Mouse (Mus musculus) adrenal gland, postnatal 10 days (tissue): ENCODE results near the gene Olfr56. TPM values are rescaled to one million over a fixed set of nuclear protein-coding genes. Genes with fewer than 3 reads are reported as not detected.
"Not testable (repeated sequence)": the region's sequence is repeated elsewhere in the genome, so short reads cannot be mapped to it uniquely, and the experiment has no call there.

Source experiments
- DNase-seq: peaks from one replicate; pipeline ENCODE4 v3.0.0; 2021; ENCODE audit warnings: mixed read lengths
- total RNA-seq, 2 experiments: library from RNA; stranded (reverse); gene quantifications; 2 replicates each; pipeline ENCODE4 v1.2.3; 2021

Olfr56 gene
- total RNA-seq, 2 experiments from 2014 or later, result 0.18 TPM

DNA sequence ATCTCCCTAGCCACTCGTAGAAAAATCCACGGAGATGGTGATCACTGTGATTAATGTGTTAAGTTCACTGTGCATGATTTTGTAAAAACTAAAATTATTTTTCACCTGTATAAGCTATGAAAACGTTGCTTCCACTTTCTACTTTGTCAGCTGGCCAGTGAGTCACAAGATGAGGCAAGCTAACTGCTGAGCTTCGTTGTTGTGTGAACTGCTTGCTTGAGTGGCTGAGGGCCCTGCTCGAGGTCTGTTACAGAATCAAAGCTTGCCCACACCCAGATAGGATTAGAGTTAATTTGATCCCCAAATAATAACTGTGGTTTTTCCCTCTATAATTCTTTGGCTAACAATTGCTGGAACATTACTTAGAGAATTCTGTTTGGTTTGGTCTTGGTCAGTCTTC is 73.2 kb downstream of the Olfr56 start:
- DNase-seq, result not testable (repeated sequence)

DNA sequence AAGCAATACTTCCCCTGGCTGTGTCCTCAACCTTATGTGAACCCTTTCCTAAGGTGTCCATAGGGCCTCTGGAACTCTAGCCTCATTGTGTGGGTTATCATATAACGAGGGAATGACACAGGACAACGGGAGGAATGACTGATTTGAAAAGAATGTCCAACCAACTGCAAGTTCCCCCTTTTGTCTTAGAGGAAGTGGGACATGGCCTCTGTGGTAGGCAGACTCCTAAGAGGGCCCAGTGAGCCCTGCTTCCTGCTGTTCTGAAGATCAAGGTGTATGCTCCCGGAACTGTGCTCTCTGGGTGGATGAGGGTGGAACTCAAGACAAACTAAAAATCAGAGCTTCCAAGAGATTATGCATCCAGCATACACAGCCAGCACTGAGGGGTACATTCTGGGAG is 81.4 kb downstream of the Olfr56 start:
- DNase-seq, result not testable (repeated sequence)

DNA sequence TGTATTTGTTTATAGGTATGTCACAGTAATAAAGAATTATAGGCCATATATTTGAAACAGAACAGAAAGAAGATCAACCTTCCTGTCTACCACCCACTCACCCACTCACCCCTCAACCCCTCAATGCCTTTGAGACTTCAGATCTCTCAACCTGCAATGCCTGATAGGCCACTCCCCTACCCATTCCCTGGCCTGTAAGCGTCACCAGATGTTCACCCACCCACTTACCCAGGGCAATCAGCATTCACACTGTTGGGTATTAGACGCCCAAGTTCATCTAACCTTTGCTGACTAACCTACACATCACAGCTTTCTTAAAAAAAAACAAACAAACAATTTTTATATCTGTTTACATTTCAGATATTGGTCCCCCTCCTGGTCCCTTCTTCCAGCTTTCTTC is 83.2 kb downstream of the Olfr56 start:
- DNase-seq, result not testable (repeated sequence)

DNA sequence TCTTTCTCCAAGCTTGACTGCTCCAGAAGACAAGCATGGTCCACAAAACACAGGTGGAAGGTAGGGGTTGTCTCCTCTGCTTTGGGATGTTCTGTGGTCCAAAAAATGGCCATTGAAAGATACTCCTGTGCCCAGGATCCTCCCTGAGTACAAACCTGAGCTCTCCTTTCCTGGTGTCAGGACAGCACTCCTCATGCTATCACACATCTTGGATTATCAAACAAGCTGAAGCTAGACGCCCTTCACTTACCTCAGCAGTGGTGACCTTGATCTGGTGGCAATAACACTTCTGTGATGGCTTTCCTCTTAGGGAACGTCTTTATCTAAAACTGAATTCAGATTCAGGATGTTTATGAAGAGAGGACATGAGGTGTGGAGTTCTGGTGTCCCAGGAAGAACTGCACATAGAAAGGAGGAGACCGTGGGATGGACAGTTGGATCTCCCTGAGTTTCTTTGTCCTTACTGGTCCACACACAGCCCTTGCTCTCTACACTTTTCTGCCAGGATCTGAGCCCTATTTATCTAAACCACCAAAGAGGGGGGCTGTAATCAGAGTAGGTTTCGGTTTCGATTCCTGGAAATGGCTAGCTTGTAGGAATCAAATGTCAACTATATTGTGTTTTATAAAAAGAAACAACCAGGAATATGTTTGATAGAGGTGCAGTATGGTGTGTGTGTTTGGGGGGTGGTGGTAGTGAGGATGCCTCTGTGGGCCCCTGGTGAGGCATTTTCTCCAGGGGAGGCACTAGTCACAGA is 85.2 kb downstream of the Olfr56 start, which contains the start of gene Tgtp2:
Gene Tgtp2, minus strand, starts transcription at position 494 of the 757 bp plus-strand sequence.
- not testable (repeated sequence) for DNase-seq

DNA sequence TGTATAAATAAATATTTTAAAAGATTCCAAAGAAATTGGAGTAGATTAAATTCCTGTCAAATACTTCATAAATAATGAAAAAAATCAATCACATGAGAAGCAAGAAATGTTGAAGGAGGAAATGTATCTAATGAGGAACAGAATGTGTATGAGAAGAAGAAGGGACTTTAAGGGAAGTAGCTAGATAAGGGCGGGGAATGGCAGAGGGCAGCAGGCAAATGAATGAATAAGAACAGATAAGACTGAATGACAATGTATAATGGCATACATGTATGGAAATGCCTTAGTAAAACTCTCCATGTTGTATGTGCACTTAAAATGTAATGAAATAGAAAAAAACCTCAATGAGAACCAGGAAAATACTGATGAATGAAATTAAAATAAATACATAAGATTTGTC is 89.7 kb downstream of the Olfr56 start:
- DNase-seq, result no peak

DNA sequence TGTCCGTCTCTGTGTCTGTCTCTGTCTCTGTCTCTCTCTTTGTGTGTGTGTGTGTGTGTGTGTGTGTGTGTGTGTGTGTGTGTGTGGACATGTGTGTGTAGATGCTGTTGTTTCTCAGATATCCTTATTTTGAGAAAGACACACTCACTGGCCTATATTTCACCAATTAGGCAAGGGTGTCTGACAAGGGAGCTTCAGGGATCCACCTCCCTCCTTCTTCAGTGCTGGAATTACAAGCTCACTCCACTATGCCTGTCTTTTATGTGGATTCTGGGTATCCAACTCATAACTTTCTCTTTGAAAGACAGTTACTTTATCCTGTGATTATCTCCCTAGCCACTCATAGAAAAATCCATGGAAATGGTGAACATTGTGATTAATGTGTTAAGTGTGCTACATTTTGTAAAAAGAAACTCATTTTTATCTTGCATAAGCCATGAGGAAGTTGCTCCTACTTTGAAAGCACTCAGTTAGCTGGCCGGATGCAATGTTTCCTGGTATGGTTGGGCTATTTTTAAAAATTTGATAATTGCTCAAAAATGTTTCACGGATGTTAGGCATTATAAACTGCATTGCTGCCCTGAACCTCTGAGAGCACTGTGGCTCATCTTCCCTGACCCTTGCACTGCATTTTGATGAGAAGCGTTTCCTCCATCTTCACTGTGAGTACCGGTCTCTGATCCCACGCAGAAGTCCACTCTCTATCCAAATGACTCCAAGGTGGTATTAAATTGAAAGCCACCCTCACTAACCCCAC is 97.5 kb downstream of the Olfr56 start, which contains the start of gene Ifi47:
Gene Ifi47, plus strand, starts transcription at position 587 of the 757 bp plus-strand sequence.
- DNase-seq, result not testable (repeated sequence)

DNA sequence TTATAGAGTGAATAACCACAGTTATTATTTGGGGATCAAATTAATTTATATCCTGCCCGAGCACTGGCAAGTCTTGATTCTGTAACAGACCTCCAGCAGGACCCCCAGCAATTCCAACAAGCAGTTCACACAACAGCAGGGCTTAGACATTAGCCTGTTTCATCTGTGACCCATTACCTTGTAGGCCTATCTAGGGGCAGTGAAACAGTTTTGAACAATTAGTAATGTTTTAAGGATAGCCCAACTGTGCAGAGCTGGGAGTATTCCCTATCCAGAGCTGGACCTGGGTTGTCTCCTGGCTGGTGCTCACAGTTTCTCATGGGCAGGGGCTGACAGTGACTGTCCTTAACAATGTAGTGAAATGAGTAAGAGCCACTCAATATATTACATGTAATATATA is 98.3 kb downstream of the Olfr56 start:
- DNase-seq, result no peak

DNA sequence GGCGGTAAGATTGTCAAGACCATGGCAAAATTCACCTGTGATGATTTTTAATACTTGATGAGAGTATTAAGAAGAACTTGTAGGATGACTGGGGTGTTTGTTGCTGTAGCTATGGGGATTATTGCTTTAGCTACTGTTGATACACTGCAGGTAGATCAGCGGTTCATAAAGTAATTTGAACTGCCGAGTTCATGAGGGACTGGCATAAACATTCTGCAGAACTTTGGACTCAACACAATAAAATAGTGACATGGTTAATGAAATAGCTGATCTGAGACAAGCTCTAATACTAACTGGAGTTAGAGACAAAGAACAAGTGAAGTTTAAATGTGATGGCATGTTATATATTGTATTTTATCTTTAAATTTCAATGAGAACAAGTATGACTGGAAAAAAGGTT is 100.0 kb downstream of the Olfr56 start:
- no peak for DNase-seq

DNA sequence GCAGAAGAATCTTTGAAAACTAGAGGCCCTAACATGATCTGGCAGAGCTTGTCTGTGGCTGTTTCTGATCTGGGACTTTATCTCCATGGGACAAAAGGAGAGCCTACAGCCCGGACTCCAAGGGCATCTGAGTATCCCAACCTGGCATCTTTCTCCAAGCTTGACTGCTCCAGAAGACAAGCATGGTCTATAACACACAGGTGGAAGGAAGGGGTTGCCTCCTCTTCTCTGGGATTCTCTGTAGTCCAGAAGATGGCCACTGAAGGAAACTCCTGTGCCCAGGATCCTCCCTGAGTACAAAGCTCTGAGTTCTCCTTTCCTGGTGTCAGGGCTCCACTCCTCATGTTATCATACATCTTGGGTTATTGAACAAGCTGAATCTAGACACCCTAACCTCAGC is 101.9 kb downstream of the Olfr56 start:
- no peak for DNase-seq

DNA sequence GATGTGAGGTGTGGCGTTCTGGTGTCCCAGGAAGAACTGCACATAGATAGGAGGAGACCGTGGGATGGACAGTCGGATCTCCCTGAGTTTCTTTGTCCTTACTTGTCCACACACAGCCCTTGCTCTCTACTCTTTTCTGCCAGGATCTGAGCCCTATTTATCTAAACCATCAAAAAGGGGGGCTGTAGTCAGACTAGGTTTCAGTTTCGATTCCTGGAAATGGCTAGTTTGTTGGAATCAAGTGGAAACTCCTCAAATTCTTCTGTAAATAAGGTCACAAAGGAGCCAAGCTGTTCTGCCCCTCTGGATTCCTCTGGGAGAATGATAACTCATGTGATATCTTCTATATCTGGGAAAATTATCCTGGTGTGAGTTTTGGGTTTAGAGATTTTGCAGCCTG is 102.7 kb downstream of the Olfr56 start:
- no peak for DNase-seq

DNA sequence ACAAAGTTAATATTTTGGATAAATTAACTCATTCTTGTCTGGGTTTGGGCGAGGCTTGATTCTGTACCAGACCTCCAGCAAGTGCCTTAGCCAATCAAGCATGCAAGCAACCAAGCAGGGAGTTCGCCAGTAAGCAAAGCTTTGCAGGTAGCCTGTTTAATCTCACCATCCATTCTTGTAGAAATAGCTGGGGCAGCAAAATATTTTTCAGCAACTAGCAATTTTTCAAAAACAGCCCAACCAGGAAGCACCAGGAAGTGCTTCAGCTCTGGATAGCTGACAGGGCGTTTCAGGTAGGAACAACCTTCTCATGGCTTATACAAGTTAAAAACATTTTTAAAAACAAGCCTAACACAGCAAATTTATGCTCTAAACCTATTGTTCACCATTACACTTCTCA is 103.2 kb downstream of the Olfr56 start:
- DNase-seq, result no peak

DNA sequence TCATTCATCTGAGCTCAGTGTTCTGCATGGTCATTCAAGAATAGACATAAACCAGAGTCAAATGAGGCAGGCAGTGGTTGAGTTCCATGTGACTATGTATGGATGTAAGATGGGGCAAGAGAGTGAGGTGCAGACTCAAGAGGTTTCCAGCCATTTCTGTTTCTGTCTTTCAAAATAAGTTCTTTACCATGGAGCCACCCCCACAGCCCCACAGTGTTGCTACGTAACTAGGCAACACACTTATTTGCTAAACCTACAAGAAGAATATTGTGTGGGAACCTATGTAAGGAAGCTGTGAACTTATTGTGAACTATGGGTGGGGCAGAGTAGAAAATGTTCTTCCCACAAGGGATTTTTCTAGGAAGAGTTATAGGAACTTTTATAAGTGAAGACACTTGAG is 104.5 kb downstream of the Olfr56 start:
- no peak for DNase-seq

DNA sequence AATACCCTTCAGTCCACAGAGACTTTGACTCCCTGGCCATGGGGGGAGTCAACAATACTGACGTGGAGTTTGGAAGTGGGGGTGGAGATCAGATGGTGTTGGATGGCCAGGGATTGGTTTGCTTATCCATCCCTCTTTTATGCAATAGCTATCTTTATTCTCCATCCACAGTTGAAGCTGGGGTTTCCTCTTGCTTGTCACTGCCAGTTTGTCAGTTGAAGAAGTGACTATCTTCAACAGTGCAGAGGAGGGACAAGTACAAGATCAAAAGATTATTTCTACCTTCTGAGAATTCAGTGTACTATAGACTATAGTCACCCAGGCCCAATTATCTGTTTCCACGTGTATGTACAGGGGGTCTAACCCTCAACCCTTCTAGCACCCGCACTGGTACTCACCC is 105.1 kb downstream of the Olfr56 start:
- DNase-seq, result no peak

DNA sequence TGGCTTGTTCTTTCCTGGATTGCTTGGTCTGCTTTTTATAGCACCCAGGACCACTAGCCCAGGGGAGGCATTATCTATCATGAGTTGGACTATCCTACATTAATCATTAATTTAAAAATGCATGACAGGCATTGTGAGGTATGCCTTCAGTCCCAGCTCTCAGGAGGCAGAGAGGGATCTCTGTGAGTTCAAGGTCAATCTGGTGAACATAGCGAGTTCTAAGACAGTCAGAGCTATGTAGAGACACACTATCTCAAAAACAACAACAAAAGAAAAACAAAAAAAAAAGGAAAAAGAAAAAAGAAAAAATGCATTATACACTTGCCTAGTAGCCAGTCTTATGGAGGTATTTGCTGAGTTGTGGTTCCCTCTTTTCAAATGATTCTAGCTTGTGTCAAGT is 105.7 kb downstream of the Olfr56 start:
- DNase-seq, result no peak

DNA sequence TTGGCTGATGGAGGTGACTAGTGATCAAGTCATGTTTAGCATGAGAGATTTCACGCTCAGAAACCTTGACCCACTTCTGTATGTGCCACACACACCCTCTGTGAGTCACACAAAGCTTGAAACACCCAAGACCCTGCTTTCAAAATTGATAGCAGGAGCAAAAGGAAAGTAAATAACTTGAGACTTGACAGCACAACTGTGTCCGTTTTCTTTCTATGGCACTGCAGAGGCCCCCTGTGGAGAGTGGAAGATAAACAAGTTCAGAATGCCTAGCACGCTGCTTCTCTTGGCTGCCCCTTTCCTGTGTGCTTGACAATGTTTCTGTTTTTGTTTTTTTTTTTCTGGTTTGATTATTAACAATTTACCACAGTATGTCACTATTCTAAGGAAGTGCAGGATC is 106.2 kb downstream of the Olfr56 start:
- peak; percentile 27 for DNase-seq

DNA sequence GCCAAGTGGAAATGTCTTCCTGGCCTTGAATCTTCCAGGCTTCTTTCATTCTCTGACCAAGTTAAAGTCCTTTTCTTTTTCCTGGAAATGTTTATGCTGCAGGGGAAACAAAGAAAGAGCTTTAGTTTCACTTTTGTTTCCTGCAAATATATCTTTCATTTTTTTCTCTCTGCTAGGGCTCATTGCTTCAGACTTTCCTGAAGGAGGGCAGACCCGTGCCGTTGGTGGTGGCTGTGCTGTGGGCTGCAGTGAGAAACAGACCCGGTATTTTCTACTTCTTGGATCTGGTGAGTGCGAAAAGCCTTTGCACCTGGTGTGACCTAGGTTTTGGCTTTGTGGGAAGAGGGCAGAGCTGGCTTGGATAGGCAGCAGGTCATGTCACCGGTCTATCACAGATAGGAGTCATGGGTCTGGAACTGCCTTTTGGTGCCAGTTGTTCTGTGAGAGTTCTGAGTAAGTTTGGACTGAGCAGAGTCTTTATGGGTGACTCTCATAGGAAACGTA is 108.2 kb downstream of the Olfr56 start:
- DNase-seq, result no peak

DNA sequence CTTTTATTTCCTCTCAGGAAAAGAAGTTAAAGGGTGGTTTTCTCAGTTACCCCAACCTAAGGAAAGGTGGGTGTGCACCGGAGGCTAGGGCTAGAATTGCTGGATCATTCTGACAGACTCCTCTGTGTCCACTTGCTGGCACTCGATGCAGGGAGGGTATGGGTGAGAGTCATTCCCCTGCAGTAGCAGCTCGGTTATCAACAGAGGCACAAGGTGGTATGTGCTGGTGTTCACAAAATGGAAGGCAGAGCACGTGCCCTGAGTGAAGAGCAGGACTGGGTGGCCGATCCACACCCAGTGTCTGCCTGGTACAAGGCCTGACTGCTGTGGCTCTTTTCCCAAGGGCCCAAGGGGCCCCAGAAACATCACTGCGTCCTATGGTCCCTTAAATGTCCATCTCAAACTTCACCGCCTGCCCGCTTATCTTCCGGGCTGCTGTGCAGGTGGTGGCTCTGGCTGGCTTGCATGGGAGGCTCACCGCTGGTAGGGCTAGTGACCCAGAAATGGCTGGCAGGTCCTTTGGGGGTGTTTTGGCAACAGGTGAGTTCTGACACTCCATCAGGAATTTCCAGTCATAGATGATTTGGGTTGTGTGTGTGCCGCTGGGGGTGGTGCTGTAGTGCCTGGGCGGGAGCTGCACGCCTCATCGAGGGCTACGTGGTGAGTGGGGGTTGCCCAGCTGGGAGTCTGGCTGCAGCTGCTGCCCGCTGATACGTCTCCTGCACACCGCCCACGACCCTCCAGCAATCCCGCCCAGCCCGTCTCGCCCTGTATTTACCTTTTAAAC is 109.3 kb downstream of the Olfr56 start:
- DNase-seq, result no peak

DNA sequence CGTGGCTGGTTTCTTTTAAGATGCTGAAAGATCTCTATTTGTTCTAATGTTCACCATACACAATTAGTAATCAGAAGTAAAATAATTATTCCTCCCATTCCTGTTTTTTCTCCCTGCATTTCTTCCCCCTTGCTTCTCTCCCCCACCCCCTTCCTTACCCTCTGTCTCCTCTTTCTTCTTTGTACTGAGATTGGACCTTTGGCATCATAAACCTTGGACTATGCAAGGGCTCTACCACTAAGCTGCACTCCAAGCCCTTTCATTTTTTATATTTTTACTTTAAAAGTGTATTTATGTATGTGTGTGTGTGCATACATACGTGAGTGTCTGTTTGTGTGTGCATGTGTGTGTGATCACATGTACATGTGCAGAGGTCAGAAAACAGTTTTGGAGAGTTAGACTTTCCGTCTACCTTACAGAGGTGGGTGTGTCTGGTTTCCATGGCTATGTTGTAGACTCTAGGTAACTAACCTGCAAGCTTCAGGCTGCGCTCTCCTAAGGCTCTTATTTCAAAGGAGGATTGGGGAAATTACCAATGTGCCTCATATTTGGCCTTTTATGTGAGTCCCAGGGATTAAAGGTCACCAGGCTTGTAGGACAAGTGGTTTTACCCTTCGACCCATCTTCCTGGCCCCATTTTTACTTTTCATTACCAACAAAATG is 110.4 kb downstream of the Olfr56 start:
- no peak for DNase-seq

DNA sequence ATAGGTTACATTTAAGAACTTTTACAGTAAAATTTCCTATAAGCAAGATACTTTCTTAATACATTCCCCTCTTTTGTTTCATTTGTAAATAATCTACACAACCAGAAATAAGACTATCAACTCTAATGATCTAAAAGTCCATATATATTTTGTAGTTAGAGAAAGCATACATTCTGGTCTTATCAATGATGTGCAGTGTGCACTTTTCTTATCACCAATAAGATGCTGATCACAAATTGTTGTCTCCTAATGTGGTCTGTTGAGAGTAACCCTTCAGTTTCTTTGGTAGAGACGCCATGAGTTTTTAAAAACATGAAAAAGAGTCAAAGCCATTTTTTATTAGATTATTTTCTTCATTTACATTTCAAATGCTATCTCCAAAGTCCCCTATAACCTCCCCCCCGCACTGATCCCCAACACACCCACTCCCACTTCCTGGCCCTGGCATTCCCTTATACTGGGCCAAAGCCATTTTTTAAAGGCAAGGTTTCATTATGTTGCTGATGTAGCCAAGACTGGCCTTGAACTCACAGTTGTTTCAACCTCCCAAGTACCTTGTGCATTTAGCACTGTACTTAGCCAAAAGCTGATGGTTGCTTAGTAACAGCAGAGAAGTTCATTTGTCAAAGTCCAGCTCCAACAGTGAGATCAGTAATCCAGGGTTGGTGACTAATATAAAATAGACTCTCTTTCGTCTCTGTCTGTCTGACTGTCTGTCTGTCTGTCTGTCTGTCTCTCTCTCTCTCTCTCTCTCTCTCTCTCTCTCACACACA is 111.2 kb downstream of the Olfr56 start:
- no peak for DNase-seq

DNA sequence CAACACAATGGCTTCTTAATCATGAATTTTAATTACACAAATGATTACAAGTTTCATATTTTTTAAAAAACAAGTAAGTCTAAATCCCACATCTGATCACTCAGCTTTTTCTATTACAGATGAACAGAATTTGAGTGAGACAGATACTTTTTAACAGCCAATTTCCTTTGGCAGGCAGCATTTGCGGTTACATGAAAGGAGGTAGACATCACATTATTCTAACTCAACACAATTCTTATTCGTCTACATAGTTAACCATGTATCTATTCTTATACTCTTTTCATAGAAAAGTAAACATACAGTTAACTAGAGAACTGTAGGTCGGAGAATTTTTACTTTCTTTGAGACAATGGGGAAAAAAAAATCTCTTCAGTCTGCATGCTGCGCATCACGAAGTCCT is 111.9 kb downstream of the Olfr56 start:
- DNase-seq, result no peak

DNA sequence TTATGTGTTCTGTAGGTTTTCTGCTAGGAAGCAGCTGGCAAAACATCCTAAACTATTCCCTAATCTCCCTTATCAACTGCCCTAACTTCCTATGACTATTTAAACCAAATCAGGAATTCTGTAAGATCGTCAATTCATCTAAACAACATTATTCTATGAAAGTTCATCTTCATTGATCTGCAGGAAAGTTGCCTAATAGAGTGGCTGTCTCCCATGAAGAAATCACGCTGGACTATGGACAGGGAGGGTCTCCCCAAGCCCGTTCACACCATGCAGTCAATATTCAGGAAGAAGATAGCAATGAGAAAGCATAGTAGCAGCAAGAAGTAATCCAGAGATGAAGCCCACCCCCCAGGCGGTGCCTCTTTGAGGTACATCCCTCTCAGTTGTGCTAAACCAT is 112.5 kb downstream of the Olfr56 start:
- DNase-seq, result no peak
